Comparison of ENCODE assay signal across 17 mouse cellular contexts in genomic region chr4:85339126-85339525, GRCm38 (mm10).
"Had no signal": no experiment of that assay in that cellular context is flagged by ENCODE, and none has a peak within 500 bp of the region (broad histone marks: within the 10 kb centered on the region; RNA-seq: fewer than 3 reads in every experiment).

No protein-coding gene starts in this region.

- ATAC-seq: lung, postnatal 0 days; midbrain, embryonic 13.5 days; midbrain, embryonic 15.5 days had no signal

- H3K27ac ChIP-seq: lung, embryonic 15.5 days; macrophage; midbrain, embryonic 13.5 days; midbrain, embryonic 15.5 days; neural tube, embryonic 12.5 days; stomach, embryonic 15.5 days; stomach, postnatal 0 days had no signal

- H3K4me1 ChIP-seq: lung, embryonic 15.5 days; megakaryocyte, embryonic 14.5 days; midbrain, embryonic 13.5 days; midbrain, embryonic 15.5 days; neural tube, embryonic 12.5 days; stomach, embryonic 15.5 days had no signal

- H3K27me3 ChIP-seq: lung, embryonic 15.5 days; megakaryocyte, embryonic 14.5 days; midbrain, embryonic 13.5 days; midbrain, embryonic 15.5 days; neural tube, embryonic 12.5 days; stomach, embryonic 15.5 days had no signal

- H3K4me3 ChIP-seq: lung, embryonic 15.5 days; megakaryocyte, embryonic 14.5 days; midbrain, embryonic 13.5 days; midbrain, embryonic 15.5 days; neural tube, embryonic 12.5 days; stomach, embryonic 15.5 days had no signal

- H3K9ac ChIP-seq: lung, embryonic 15.5 days; midbrain, embryonic 13.5 days; midbrain, embryonic 15.5 days; neural tube, embryonic 12.5 days; stomach, embryonic 15.5 days had no signal

- H3K36me3 ChIP-seq: lung, embryonic 15.5 days; midbrain, embryonic 13.5 days; midbrain, embryonic 15.5 days; neural tube, embryonic 12.5 days; stomach, embryonic 15.5 days had no signal

- H3K9me3 ChIP-seq: lung, embryonic 15.5 days; megakaryocyte, embryonic 14.5 days; midbrain, embryonic 13.5 days; midbrain, embryonic 15.5 days; neural tube, embryonic 12.5 days; stomach, embryonic 15.5 days had no signal

- DNase-seq: lung, adult 2 months; lung, postnatal 14 days; lung, postnatal 36 days; right cerebral cortex, postnatal 14 days; thymus, adult 2 months; thymus, postnatal 25 days; thymus, postnatal 4 days had no signal

- H3K4me2 ChIP-seq: lung, embryonic 15.5 days; midbrain, embryonic 11.5 days; midbrain, embryonic 13.5 days; midbrain, embryonic 15.5 days; neural tube, embryonic 12.5 days; stomach, embryonic 15.5 days had no signal
